Mouse (Mus musculus): ENCODE measurements around the gene Mpg.
"Not testable (repeated sequence)": the region's sequence is repeated elsewhere in the genome, so short reads cannot be mapped to it uniquely, and the experiment has no call there.

Gene Mpg

GRCm38 (mm10) chr11:32226124-32226871 lies at the start of gene Mpg:
Mpg (plus strand) TSS chr11:32226505.
- DNase-seq (ENCODE audit: low read depth, low spot score) = peak; percentile 87

GRCm38 (mm10) chr11:32178506-32178905 lies 47.8 kb upstream of the Mpg start:
- DNase-seq (ENCODE audit: low read depth, low spot score) = no peak

GRCm38 (mm10) chr11:32181246-32181645 lies 45.1 kb upstream of the Mpg start:
- DNase-seq (ENCODE audit: low read depth, low spot score) = no peak

GRCm38 (mm10) chr11:32181973-32182868 lies 44.1 kb upstream of the Mpg start:
- peak; percentile 60 for DNase-seq (ENCODE audit: low read depth, low spot score)

- no peak for DNase-seq (ENCODE audit: low read depth, low spot score)
Observed at GRCm38 (mm10) chr11:32184469-32184868, 41.8 kb upstream of the Mpg start.

- no peak for DNase-seq (ENCODE audit: low read depth, low spot score)
Observed at GRCm38 (mm10) chr11:32186031-32186430, 40.3 kb upstream of the Mpg start.

- no peak for DNase-seq (ENCODE audit: low read depth, low spot score)
Observed at GRCm38 (mm10) chr11:32187256-32187655, 39.0 kb upstream of the Mpg start.

- no peak for DNase-seq (ENCODE audit: low read depth, low spot score)
Observed at GRCm38 (mm10) chr11:32188881-32189280, 37.4 kb upstream of the Mpg start.

GRCm38 (mm10) chr11:32189434-32189833 lies 36.9 kb upstream of the Mpg start:
- DNase-seq (ENCODE audit: low read depth, low spot score) = no peak

- no peak for DNase-seq (ENCODE audit: low read depth, low spot score)
Observed at GRCm38 (mm10) chr11:32190119-32190518, 36.2 kb upstream of the Mpg start.

- DNase-seq (ENCODE audit: low read depth, low spot score) = no peak
Observed at GRCm38 (mm10) chr11:32190603-32191110, 35.6 kb upstream of the Mpg start.

GRCm38 (mm10) chr11:32193156-32193555 lies 33.1 kb upstream of the Mpg start:
- DNase-seq (ENCODE audit: low read depth, low spot score) = no peak

GRCm38 (mm10) chr11:32194086-32194485 lies 32.2 kb upstream of the Mpg start:
- no peak for DNase-seq (ENCODE audit: low read depth, low spot score)

GRCm38 (mm10) chr11:32194626-32195025 lies 31.7 kb upstream of the Mpg start:
- DNase-seq (ENCODE audit: low read depth, low spot score) = no peak

- no peak for DNase-seq (ENCODE audit: low read depth, low spot score)
Observed at GRCm38 (mm10) chr11:32195867-32196540, 30.3 kb upstream of the Mpg start.

GRCm38 (mm10) chr11:32196727-32197126 lies 29.6 kb upstream of the Mpg start:
- no peak for DNase-seq (ENCODE audit: low read depth, low spot score)

GRCm38 (mm10) chr11:32197766-32198165 lies 28.5 kb upstream of the Mpg start:
- DNase-seq (ENCODE audit: low read depth, low spot score) = no peak

GRCm38 (mm10) chr11:32198256-32198955 lies 27.9 kb upstream of the Mpg start:
- DNase-seq (ENCODE audit: low read depth, low spot score) = no peak

GRCm38 (mm10) chr11:32199230-32199629 lies 27.1 kb upstream of the Mpg start:
- no peak for DNase-seq (ENCODE audit: low read depth, low spot score)

GRCm38 (mm10) chr11:32200075-32200601 lies 26.2 kb upstream of the Mpg start, which contains the start of gene Il9r:
Il9r (minus strand) TSS chr11:32200279.
- no peak for DNase-seq (ENCODE audit: low read depth, low spot score)

- DNase-seq (ENCODE audit: low read depth, low spot score) = not testable (repeated sequence)
Observed at GRCm38 (mm10) chr11:32200992-32201391, 25.3 kb upstream of the Mpg start.
